Mouse (Mus musculus): Measurements from ENCODE around the gene Slc19a1. TPM values are rescaled to one million over a fixed set of nuclear protein-coding genes. Genes with fewer than 3 reads are reported as not detected.

The Slc19a1 gene
- polyA plus RNA-seq, 1 experiment from 2014 or later = 9.6 TPM

DNA sequence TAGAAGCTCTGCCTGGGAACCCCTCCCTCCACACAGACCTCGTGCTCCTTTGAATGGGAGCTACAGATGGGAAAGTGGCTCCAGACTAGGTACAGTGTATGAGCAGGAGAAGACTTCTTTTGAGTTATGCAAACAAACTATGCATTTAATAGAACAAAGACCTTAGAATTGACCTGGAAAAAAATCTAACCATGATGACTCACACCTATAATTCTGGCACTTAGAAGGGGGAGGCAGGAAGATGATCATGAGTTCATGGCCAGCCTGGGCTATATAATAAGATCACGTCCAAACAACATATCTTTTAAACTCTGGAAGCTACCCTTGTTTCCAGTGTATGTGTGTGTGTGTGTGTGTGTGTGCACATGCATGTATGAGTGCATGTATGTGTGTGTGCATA, 15.0 kb upstream of the Slc19a1 start:
- Histone ChIP-seq H3K4me3 (no peak overlapping the region), H3K27ac (no peak overlapping the region), H3K9ac (no peak overlapping the region), H3K36me3 (no peaks in the 10 kb centered on the region), H3K4me2 (no peak overlapping the region), H3K4me1 (replicated peaks) (no peaks in the 10 kb centered on the region), H3K9me3 (replicated peaks) (no peaks in the 10 kb centered on the region), H3K27me3 (no peaks in the 10 kb centered on the region)
- 67% methylated on average over 2 of the region's 2 CpGs for WGBS
- ATAC-seq (replicated peaks; ENCODE audit: insufficient number of reproducible peaks, insufficient read depth, low FRiP score, low read depth) = no peak

DNA sequence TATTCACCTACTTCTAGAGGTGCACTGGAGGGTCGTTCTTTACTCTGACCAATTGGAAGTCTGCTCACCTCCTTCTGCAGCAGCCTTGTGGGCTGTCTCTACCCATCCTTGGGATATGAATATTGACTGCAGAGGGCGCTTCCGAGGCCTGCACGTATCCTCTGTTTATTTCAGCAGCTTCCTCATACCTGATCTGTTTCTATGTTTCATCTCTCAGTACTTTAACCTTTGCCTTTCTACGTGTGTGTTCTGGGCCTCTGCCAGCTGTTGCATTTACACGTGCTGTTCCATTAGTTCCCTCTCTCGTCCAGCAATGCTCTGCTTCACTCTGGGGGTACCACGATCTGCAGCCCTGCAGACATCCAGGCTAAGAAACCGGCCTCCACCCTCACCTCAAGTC, 14.4 kb upstream of the Slc19a1 start:
- Histone ChIP-seq H3K9ac (no peak overlapping the region), H3K4me1 (replicated peaks) (no peaks in the 10 kb centered on the region), H3K36me3 (no peaks in the 10 kb centered on the region), H3K4me2 (no peak overlapping the region), H3K27me3 (no peaks in the 10 kb centered on the region), H3K9me3 (replicated peaks) (no peaks in the 10 kb centered on the region), H3K4me3 (no peak overlapping the region), H3K27ac (no peak overlapping the region)
- no peak for ATAC-seq (replicated peaks; ENCODE audit: insufficient number of reproducible peaks, insufficient read depth, low FRiP score, low read depth)
- 68% methylated on average over 9 of the region's 9 CpGs for WGBS

DNA sequence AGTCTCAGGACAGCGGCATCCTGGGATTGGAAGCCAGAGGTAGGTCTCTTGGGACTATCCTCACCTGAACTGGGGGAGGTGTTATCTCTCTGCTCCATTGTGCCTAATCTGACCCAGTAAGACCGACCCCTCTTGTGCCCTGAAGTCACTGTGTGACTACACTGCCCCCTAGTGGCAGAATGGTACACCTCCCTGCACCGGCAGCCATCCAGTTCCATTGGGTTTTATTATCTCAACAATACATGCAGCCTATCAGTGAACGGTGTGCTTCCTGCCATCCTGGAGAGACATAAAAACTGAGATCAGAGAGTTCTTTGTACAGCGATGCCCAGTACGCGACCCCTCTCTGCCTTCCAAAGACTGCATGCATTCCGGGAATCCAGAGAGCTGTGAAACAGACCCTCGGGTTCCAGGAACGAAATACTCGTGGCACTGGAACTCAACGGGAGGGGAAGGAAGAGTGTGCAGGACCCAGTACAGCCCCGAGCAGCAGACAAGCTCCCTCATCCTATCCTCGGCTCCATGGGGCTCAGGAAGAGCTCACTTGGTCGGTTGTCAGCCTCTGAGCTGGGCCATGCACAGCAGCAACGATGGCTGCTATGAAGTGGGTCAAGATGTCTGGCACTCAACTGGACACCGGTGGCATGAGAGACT, 10.5 kb upstream of the Slc19a1 start:
- Histone ChIP-seq H3K9ac (no peak overlapping the region), H3K4me2 (peak overlapping the region; percentile 31), H3K4me3 (no peak overlapping the region), H3K27ac (no peak overlapping the region), H3K4me1 (replicated peaks) (no peaks in the 10 kb centered on the region), H3K36me3 (no peaks in the 10 kb centered on the region), H3K9me3 (replicated peaks) (no peaks in the 10 kb centered on the region), H3K27me3 (no peaks in the 10 kb centered on the region)
- no peak for ATAC-seq (replicated peaks; ENCODE audit: insufficient number of reproducible peaks, insufficient read depth, low FRiP score, low read depth)
- 28% methylated on average over 17 of the region's 17 CpGs for WGBS

DNA sequence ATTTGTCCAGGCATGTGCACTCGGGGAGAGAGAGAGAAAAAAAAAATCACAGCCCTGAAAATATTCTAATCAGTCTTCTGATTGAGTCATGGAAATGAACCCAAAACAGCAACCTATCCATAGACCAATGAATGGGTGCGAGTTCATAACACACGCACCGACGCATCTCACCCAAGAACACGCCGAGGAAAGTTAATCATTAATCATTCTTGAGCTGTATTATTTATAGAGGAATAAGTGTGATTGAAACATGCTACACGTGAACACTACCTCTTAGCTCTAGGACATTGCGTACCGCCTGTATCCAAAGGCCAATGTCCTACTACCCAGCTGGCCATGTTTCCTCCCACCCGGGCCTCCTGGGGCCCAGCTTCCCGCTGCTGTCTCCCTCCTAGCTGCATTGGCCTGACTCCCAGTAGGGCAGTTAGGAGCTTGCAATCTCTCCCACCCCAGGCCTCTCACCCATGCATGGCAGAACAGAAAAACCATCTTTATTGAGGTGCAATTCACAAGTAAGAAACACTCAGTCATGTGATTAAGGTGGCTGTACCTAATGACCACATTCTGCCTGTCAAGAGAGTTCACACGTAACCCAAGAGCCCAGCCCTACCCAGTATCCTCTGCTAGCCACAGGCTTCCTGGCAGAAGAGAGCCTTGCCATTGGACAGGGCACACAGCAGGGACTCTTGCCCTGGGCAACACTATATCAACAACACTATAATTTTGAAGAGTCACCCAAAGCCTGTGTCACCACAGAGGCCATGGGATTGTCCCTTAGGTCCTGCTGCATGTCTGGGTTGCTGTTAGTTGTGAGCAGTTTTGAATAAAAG, 9.5 kb upstream of the Slc19a1 start:
- H3K27me3 ChIP-seq = no peaks in the 10 kb centered on the region
- no peaks in the 10 kb centered on the region for H3K4me1 ChIP-seq (replicated peaks)
- no peaks in the 10 kb centered on the region for H3K36me3 ChIP-seq
- no peak overlapping the region for H3K4me3 ChIP-seq
- no peak overlapping the region for H3K27ac ChIP-seq
- H3K9ac ChIP-seq = no peak overlapping the region
- no peak overlapping the region for H3K4me2 ChIP-seq
- 79% methylated on average over 13 of the region's 13 CpGs for WGBS
- no peaks in the 10 kb centered on the region for H3K9me3 ChIP-seq (replicated peaks)
- no peak for ATAC-seq (replicated peaks; ENCODE audit: insufficient number of reproducible peaks, insufficient read depth, low FRiP score, low read depth)

DNA sequence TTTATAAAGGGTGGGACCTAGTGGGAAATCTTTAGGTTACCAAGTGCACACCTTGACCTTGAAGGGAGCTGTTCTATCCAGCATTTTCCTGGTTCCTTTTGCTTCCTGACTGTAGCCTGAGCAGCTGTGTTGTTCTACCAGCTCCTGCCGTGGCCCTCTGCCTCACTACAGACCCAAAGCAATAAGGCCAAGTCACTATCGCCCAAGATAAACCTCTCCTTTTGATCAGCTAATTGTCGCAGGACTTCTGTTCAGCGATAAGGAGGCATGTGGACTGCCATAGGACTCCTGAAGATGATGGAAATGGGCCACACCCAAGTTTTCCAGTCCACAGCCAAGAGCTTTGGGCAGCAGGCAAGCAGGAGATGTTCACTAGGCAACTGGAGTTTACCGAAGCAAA, 7.8 kb upstream of the Slc19a1 start:
- no peaks in the 10 kb centered on the region for H3K4me1 ChIP-seq (replicated peaks)

DNA sequence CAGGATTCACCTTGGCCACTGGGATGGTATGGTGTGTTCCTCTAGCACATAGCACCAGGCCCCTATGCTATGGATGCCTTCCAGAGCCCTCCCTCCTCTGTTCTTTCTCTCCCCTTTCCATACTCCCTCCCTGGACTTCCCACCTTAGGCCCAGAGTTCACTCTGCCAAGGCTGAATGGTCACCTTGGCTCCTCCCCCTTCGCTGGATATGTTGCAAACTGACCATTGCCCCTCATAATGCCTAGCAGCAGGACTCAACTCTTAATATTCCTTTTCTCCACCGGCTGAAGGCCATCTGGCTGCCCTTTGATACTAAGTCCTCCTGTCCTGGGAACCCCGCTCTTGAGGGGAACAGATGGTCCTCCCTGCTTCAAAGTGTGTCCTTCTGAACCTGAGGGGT, 5.1 kb upstream of the Slc19a1 start:
- no peak overlapping the region for H3K9ac ChIP-seq
- H3K36me3 ChIP-seq = no peaks in the 10 kb centered on the region
- H3K27ac ChIP-seq = no peak overlapping the region
- no peaks in the 10 kb centered on the region for H3K9me3 ChIP-seq (replicated peaks)
- WGBS = 83% methylated on average over 3 of the region's 3 CpGs
- no peaks in the 10 kb centered on the region for H3K4me1 ChIP-seq (replicated peaks)
- no peak overlapping the region for H3K4me3 ChIP-seq
- H3K4me2 ChIP-seq = no peak overlapping the region
- peaks cover 1% of the 10 kb centered on the region; the same call in 1 of the 2 replicates for H3K27me3 ChIP-seq
- ATAC-seq (replicated peaks; ENCODE audit: insufficient number of reproducible peaks, insufficient read depth, low FRiP score, low read depth) = no peak

More for the DNA sequence above, 7.8 kb upstream of the Slc19a1 start:
- H3K4me3 ChIP-seq = no peak overlapping the region
- no peak overlapping the region for H3K4me2 ChIP-seq
- no peak overlapping the region for H3K27ac ChIP-seq
- ATAC-seq (replicated peaks; ENCODE audit: insufficient number of reproducible peaks, insufficient read depth, low FRiP score, low read depth) = no peak
- no peaks in the 10 kb centered on the region for H3K27me3 ChIP-seq
- H3K9ac ChIP-seq = no peak overlapping the region
- H3K36me3 ChIP-seq = no peaks in the 10 kb centered on the region
- H3K9me3 ChIP-seq (replicated peaks) = no peaks in the 10 kb centered on the region
- 57% methylated on average over 5 of the region's 5 CpGs for WGBS

DNA sequence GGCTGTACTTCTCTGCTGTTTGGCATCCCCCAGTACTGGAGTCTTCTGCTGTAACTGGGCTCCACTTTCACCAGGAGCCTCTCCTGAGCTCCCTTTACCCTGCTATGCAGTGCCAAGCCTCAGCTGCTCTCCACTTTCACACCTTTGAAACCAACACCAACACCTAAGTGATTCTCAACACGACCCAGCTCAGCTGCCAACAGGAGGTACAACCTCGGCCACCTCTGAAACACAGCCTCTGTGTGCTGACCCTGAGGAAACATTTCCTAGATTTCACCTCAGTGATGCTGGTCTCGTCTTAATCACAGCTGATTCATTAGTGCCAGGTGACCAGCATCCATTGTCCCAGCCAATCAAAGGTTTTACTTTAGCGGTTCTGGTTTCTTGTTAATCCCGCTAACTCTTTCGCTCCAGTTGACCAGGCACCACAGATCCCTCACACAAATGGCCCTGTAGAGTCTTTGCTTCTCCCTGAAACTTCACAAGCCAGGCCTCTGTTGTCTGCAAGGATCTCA, 3.2 kb upstream of the Slc19a1 start:
- no peaks in the 10 kb centered on the region for H3K36me3 ChIP-seq
- WGBS = 74% methylated on average over 6 of the region's 6 CpGs
- H3K4me2 ChIP-seq = no peak overlapping the region
- no peak for ATAC-seq (replicated peaks; ENCODE audit: insufficient number of reproducible peaks, insufficient read depth, low FRiP score, low read depth)
- H3K4me1 ChIP-seq (replicated peaks) = peaks cover 8% of the 10 kb centered on the region
- H3K9ac ChIP-seq = no peak overlapping the region
- H3K27ac ChIP-seq = no peak overlapping the region
- H3K9me3 ChIP-seq (replicated peaks) = no peaks in the 10 kb centered on the region
- H3K4me3 ChIP-seq = no peak overlapping the region
- peaks cover 4% of the 10 kb centered on the region; the same call in 1 of the 2 replicates for H3K27me3 ChIP-seq

DNA sequence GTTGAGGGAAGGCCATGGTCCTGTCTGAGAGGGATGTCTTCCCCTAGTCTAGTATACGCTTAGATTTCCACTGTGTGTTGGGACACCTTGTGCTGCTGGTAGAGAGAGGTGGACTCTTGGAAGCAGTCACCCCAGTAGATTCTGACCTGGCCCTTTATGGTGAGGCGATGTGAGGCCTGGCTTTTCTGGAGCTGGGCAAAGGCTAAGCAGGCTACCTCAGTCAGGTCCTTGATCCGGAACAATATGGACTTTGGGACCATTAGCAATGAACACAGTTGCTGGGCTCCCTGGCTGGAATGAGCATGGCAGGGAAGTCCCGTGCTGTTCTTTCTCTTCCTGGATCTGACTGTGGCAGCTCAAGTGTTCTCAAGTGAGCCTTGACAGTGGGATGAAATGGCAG, 2.3 kb upstream of the Slc19a1 start:
- WGBS = 67% methylated on average over 4 of the region's 4 CpGs

DNA sequence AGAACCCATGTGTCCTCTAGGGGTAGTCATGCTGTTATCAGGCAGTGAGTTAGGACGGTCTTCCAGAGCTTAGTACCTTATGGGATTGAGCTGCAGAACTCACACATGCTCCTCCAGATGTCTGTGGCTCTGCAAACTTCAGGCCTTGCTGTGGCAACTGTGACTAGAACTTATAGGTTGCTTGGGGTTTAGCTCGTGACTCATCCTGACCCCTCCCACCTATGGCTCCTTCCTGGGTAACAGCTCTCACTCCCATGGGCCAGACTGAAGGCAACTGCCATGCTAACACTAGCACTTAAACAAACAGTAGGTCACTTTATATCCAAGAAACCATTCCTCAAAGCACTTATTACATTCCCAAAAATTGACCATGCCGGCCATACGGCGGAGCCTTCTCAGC, 1.4 kb upstream of the Slc19a1 start:
- H3K27ac ChIP-seq = no peak overlapping the region
- H3K4me2 ChIP-seq = no peak overlapping the region
- no peaks in the 10 kb centered on the region for H3K9me3 ChIP-seq (replicated peaks)
- peaks cover 4% of the 10 kb centered on the region; the same call in 1 of the 2 replicates for H3K27me3 ChIP-seq
- no peak overlapping the region for H3K9ac ChIP-seq
- H3K36me3 ChIP-seq = no peaks in the 10 kb centered on the region
- H3K4me3 ChIP-seq = no peak overlapping the region
- H3K4me1 ChIP-seq (replicated peaks) = peaks cover 15% of the 10 kb centered on the region
- ATAC-seq (replicated peaks; ENCODE audit: insufficient number of reproducible peaks, insufficient read depth, low FRiP score, low read depth) = no peak
- WGBS = 83% methylated on average over 5 of the region's 5 CpGs

More for the DNA sequence above, 2.3 kb upstream of the Slc19a1 start:
- Histone ChIP-seq H3K9ac (no peak overlapping the region), H3K4me3 (no peak overlapping the region), H3K9me3 (replicated peaks) (no peaks in the 10 kb centered on the region), H3K27ac (no peak overlapping the region), H3K36me3 (no peaks in the 10 kb centered on the region), H3K4me2 (no peak overlapping the region), H3K27me3 (peaks cover 4% of the 10 kb centered on the region; the same call in 1 of the 2 replicates), H3K4me1 (replicated peaks) (peaks cover 15% of the 10 kb centered on the region)
- ATAC-seq (replicated peaks; ENCODE audit: insufficient number of reproducible peaks, insufficient read depth, low FRiP score, low read depth) = no peak

DNA sequence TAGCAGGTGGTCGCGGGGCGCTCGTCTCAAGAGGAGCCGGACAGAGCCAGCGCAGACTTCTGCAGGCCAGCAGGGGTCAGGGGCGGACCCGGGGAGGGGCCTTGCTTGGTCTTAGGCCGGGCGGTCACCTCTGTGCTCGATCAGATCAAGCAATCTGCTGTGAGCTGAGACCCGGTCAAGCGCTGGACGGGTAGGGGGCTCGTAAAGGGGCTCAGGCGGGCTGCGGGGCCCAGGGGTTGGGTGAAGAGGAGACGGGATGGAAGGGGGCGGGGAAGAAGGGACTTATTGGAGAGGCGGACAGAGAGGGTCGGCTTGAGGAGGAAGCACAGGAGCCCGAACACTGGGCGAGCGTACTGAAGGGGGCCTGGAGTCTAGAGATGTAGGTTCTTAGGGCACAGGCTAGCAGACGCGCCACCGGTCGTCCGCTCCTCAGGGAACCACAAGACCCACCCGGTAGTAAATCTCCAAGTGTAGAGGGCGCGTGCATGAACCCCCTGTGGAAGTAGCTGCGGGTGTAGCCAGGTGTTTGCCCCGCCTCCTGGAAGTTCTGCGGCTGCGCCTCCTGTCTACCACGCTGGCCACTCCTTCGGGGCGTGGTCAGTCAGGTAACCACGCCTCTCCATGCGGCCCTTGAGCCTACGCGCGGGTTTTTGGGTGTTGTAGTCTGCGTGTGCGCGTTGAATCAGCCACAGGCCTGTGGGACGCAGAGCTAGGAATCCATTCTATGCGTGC, 716 bp downstream of the Slc19a1 start:
- Histone ChIP-seq H3K4me1 (replicated peaks) (peaks cover 15% of the 10 kb centered on the region), H3K4me2 (peak overlapping the region; percentile 96), H3K27me3 (peaks cover 4% of the 10 kb centered on the region; the same call in 1 of the 2 replicates), H3K36me3 (no peaks in the 10 kb centered on the region), H3K27ac (peak overlapping the region; percentile 46; the same call in 1 of the 2 replicates), H3K9ac (peak overlapping the region; percentile 71), H3K4me3 (peak overlapping the region; percentile 70), H3K9me3 (replicated peaks) (no peaks in the 10 kb centered on the region)
- ATAC-seq (replicated peaks; ENCODE audit: insufficient number of reproducible peaks, insufficient read depth, low FRiP score, low read depth) = peak; percentile 91
- WGBS = under 1% methylated on average over 49 of the region's 49 CpGs

All from heart, embryonic 15.5 days (tissue).